Mouse (Mus musculus): ENCODE measurements around the gene Phkb.
"Not testable (repeated sequence)": the region's sequence is repeated elsewhere in the genome, so short reads cannot be mapped to it uniquely, and the experiment has no call there.

Phkb gene

GRCm38 (mm10) chr8:85840657-85841488, at the start of gene Phkb, which contains the start of gene Itfg1:
Gene Phkb (plus strand): TSS chr8:85840959.
Gene Itfg1 (minus strand): TSS chr8:85840921.
- peak; percentile 91 to 94 for DNase-seq (ENCODE audit: low spot score in 2 of 2)

GRCm38 (mm10) chr8:85796392-85796791, 44.4 kb upstream of the Phkb start:
- DNase-seq (ENCODE audit: low spot score in 2 of 2), result not testable (repeated sequence)

GRCm38 (mm10) chr8:85800164-85800563, 40.6 kb upstream of the Phkb start:
- no peak for DNase-seq (ENCODE audit: low spot score in 2 of 2)

- no peak for DNase-seq (ENCODE audit: low spot score in 2 of 2)
These were observed 39.4 kb upstream of the Phkb start for GRCm38 (mm10) chr8:85801408-85801807.

GRCm38 (mm10) chr8:85813621-85814020, 27.1 kb upstream of the Phkb start:
- no peak for DNase-seq (ENCODE audit: low spot score in 2 of 2)

GRCm38 (mm10) chr8:85839916-85840656, 673 bp upstream of the Phkb start:
- peak in 1 of 2 experiments; percentile 9 for DNase-seq (ENCODE audit: low spot score in 2 of 2)

GRCm38 (mm10) chr8:85841489-85841795, 683 bp downstream of the Phkb start:
- no peak for DNase-seq (ENCODE audit: low spot score in 2 of 2)

- no peak for DNase-seq (ENCODE audit: low spot score in 2 of 2)
These were observed 5.1 kb downstream of the Phkb start for GRCm38 (mm10) chr8:85845887-85846286.

- DNase-seq (ENCODE audit: low spot score in 2 of 2), result no peak
These were observed 13.7 kb downstream of the Phkb start for GRCm38 (mm10) chr8:85854220-85855123.

GRCm38 (mm10) chr8:85857227-85857896, 16.6 kb downstream of the Phkb start:
- not testable (repeated sequence) for DNase-seq (ENCODE audit: low spot score in 2 of 2)

GRCm38 (mm10) chr8:85860612-85861011, 19.9 kb downstream of the Phkb start:
- no peak for DNase-seq (ENCODE audit: low spot score in 2 of 2)

- DNase-seq (ENCODE audit: low spot score in 2 of 2), result no peak
These were observed 21.6 kb downstream of the Phkb start for GRCm38 (mm10) chr8:85862381-85862780.

GRCm38 (mm10) chr8:85871660-85872059, 30.9 kb downstream of the Phkb start:
- DNase-seq (ENCODE audit: low spot score in 2 of 2), result no peak

- DNase-seq (ENCODE audit: low spot score in 2 of 2), result no peak
These were observed 37.2 kb downstream of the Phkb start for GRCm38 (mm10) chr8:85877976-85878375.

- no peak for DNase-seq (ENCODE audit: low spot score in 2 of 2)
These were observed 38.9 kb downstream of the Phkb start for GRCm38 (mm10) chr8:85879624-85880023.

- no peak for DNase-seq (ENCODE audit: low spot score in 2 of 2)
These were observed 44.1 kb downstream of the Phkb start for GRCm38 (mm10) chr8:85884811-85885210.

- no peak for DNase-seq (ENCODE audit: low spot score in 2 of 2)
These were observed 56.9 kb downstream of the Phkb start for GRCm38 (mm10) chr8:85897636-85898035.

- DNase-seq (ENCODE audit: low spot score in 2 of 2), result no peak
These were observed 84.2 kb downstream of the Phkb start for GRCm38 (mm10) chr8:85924991-85925390.

- DNase-seq (ENCODE audit: low spot score in 2 of 2), result no peak
These were observed 84.8 kb downstream of the Phkb start for GRCm38 (mm10) chr8:85925574-85925973.

GRCm38 (mm10) chr8:85926107-85926506, 85.3 kb downstream of the Phkb start:
- peak in 1 of 2 experiments; percentile 31 for DNase-seq (ENCODE audit: low spot score in 2 of 2)

- no peak for DNase-seq (ENCODE audit: low spot score in 2 of 2)
These were observed 95.4 kb downstream of the Phkb start for GRCm38 (mm10) chr8:85936148-85936547.
